Mouse (Mus musculus) limb, embryonic 12.5 days (tissue): ENCODE data around the gene Wsb2. TPM values are rescaled to one million over a fixed set of nuclear protein-coding genes. Genes with fewer than 3 reads are reported as not detected.
A peak's percentile ranks its signal among the peaks of the same experiment; 100 is the strongest.
"Not testable (repeated sequence)": the region's sequence is repeated elsewhere in the genome, so short reads cannot be mapped to it uniquely, and the experiment has no call there.

ENCODE experiments used
- ATAC-seq: fragments of 200-750 bp; cut with Nextera tagmentation; 2 replicates; pipeline ENCODE4 v1.8.0; 2017; ENCODE audit warnings: low read depth, moderate TSS enrichment; ENCODE audit not compliant: insufficient number of reproducible peaks, insufficient read depth, low FRiP score, low TSS enrichment
- H3K27ac ChIP-seq: fragments of 300-500 bp; sonication (generic); 2 replicates; pipeline ENCODE4 v1.5.1; 2016; ENCODE audit warnings: mild to moderate bottlenecking, moderate library complexity
- H3K27me3 ChIP-seq: fragments of 300-500 bp; sonication (generic); 2 replicates; pipeline ENCODE4 v1.6.1; 2016; ENCODE audit warnings: mild to moderate bottlenecking, moderate library complexity
- H3K36me3 ChIP-seq: fragments of 300-500 bp; sonication (generic); 2 replicates; pipeline ENCODE4 v1.6.1; 2016; ENCODE audit warnings: mild to moderate bottlenecking, moderate library complexity
- H3K4me1 ChIP-seq: fragments of 300-500 bp; sonication (generic); replicated peaks from 2 replicates; pipeline ENCODE4 v1.6.1; 2016
- H3K4me2 ChIP-seq: fragments of 300-500 bp; sonication (generic); 2 replicates; pipeline ENCODE4 v1.6.1; 2016; ENCODE audit warnings: mild to moderate bottlenecking, moderate library complexity
- H3K4me3 ChIP-seq: fragments of 300-500 bp; sonication (generic); replicated peaks from 2 replicates; pipeline ENCODE4 v1.5.1; 2016; ENCODE audit warnings: mild to moderate bottlenecking
- H3K9ac ChIP-seq: fragments of 300-500 bp; sonication (generic); replicated peaks from 2 replicates; pipeline ENCODE4 v1.6.1; 2016; ENCODE audit warnings: mild to moderate bottlenecking, moderate library complexity
- H3K9me3 ChIP-seq: fragments of 300-500 bp; sonication (generic); 2 replicates; pipeline ENCODE4 v1.6.1; 2016; ENCODE audit warnings: mild to moderate bottlenecking, moderate library complexity
- WGBS: fragments of 180-500 bp; shearing (Covaris S2); methylation state at CpG from one replicate; pipeline ENCODE4 v1.1.7; 2016; 5-methylcytosine and 5-hydroxymethylcytosine counted together
- polyA plus RNA-seq: library from polyadenylated mRNA; unstranded; fragments of >200 nt; fragmentation: Nextera tagmentation; extraction: Ambion mirVana; gene quantifications from 2 replicates; pipeline ENCODE4 v1.2.1, GENCODE M21; 2016

The Wsb2 gene
- polyA plus RNA-seq, 1 experiment from 2014 or later = 46.5 TPM

DNA sequence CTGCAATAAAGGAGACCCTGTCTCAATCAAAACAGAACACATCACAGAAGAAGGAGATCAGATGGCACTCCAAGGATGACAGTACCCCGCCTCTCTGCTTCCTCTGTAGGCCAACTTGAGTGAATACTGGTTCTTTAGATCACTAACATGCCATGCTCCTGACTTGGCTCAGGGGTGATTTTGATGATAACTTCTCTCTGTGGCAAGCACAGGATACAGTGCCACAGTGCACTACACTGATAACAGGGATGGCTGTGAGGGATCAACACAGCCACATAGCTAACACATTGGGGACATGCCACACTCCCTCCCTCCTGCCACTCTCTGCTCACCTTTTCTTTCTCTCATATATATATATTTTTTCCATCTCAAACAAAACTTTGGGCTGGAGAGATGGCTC lies 33.8 kb downstream of the Wsb2 start:
- Histone ChIP-seq H3K27ac (no peak overlapping the region), H3K4me3 (no peak overlapping the region), H3K4me1 (peaks cover 14% of the 10 kb centered on the region), H3K36me3 (peaks cover 8% of the 10 kb centered on the region), H3K4me2 (no peak overlapping the region), H3K9me3 (0 out of 2 replicates have a peak, but pooled peaks cover 4% of the 10 kb centered on the region), H3K9ac (no peak overlapping the region), H3K27me3 (no peaks in the 10 kb centered on the region)
- ATAC-seq = no peak
- WGBS = 84% methylated on average over 1 of the region's 1 CpGs

DNA sequence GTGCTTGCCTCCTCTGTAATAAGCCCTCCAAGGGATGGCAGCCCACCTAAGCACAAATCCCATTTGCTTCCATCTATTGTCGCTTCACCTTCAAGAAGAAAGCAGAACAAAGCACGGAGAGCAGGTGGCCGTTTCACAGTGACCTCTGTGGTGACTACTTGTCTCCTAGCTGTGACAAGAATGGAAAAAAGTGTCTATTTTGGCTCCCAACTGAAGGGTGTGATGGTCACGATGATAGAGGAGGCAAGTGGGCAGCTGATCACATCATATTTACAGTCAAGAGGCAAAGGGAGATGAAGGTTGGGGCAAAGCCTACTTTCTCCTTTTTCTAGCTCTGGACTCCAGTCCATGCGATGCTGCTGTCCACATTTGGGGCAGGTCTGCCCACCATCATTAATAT lies 38.7 kb downstream of the Wsb2 start:
- Histone ChIP-seq H3K9me3 (0 out of 2 replicates have a peak, but pooled peaks cover 4% of the 10 kb centered on the region), H3K27ac (no peak overlapping the region), H3K4me2 (no peak overlapping the region), H3K4me1 (0 out of 2 replicates have a peak, but pooled peaks cover 6% of the 10 kb centered on the region), H3K4me3 (no peak overlapping the region), H3K9ac (no peak overlapping the region), H3K36me3 (no peaks in the 10 kb centered on the region), H3K27me3 (no peaks in the 10 kb centered on the region)
- WGBS = 88% methylated on average over 5 of the region's 5 CpGs
- ATAC-seq = no peak

DNA sequence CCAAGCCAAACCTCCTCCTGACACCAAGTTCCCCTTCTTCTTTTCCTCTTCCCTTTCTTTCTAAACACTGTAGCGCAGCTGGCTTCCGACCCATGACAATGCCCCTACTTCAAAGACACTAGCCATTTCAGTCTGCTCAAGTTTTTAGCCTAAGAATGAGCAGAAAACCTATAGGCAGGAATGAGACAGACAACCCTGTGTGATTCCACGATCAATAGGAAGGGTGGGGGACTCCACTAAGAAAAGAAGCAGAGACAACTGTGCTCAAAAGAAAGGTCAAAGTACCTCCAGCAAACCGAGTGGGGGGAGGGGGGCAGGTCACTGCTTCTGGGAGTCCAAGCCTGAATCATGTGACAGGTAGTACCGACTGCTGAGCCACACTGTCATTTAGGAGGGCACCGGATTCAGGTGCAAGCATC lies 39.5 kb downstream of the Wsb2 start:
- 74% methylated on average over 6 of the region's 6 CpGs for WGBS
- Histone ChIP-seq H3K4me1 (0 out of 2 replicates have a peak, but pooled peaks cover 6% of the 10 kb centered on the region), H3K27me3 (no peaks in the 10 kb centered on the region), H3K36me3 (no peaks in the 10 kb centered on the region), H3K9me3 (0 out of 2 replicates have a peak, but pooled peaks cover 3% of the 10 kb centered on the region), H3K4me3 (no peak overlapping the region), H3K27ac (no peak overlapping the region), H3K9ac (no peak overlapping the region), H3K4me2 (no peak overlapping the region)
- no peak for ATAC-seq

DNA sequence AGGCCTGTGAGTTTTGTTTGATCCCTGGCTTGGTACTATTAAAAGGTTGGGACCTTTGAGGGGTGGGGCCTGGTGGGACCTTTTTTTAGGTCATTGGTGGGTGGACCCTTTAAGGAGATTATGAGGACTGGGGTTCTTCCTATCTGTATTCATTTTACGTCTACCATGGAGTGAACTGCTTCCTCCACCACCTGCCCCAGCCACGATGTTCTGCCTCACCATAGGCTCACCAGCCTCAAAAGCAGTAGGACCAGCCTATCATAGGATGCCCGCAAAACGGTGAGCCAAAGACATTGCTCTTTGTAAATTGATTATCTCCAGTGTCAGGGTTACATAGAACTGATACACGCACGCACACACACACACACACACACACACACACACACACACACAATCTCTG lies 40.3 kb downstream of the Wsb2 start:
- Histone ChIP-seq H3K9me3 (no peaks in the 10 kb centered on the region), H3K36me3 (no peaks in the 10 kb centered on the region), H3K27me3 (no peaks in the 10 kb centered on the region), H3K27ac (no peak overlapping the region), H3K9ac (no peak overlapping the region), H3K4me2 (no peak overlapping the region), H3K4me1 (0 out of 2 replicates have a peak, but pooled peaks cover 6% of the 10 kb centered on the region), H3K4me3 (no peak overlapping the region)
- ATAC-seq = no peak
- 84% methylated on average over 6 of the region's 6 CpGs for WGBS

DNA sequence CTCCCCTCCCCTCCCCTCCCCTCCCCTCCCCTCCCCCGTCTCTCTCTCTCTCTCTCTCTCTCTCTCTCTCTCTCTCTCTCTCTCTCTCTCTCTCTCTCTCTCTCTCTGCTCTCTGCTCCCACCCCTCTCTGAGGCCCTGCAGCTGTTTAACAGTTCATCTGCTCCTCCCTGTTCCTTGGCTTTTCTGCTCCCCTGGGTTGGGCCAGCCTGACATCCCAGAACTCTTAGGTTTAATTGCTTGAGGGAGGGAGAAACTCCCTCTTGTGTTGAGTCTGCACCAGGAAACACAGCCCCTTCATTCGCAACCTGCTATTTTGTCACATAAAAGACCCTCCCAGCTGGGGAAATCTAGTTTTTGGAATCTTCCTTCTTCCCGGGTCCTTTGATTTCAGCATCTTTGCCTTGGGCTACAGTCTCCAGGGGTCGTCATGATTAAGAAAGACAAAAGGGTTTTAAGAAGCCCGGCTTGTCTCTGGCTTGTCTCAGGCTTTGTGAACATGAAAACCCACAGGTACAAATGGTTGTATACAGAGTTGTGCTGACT lies 41.0 kb downstream of the Wsb2 start:
- WGBS = 35% methylated on average over 4 of the region's 5 CpGs
- H3K4me1 ChIP-seq = 0 out of 2 replicates have a peak, but pooled peaks cover 6% of the 10 kb centered on the region

DNA sequence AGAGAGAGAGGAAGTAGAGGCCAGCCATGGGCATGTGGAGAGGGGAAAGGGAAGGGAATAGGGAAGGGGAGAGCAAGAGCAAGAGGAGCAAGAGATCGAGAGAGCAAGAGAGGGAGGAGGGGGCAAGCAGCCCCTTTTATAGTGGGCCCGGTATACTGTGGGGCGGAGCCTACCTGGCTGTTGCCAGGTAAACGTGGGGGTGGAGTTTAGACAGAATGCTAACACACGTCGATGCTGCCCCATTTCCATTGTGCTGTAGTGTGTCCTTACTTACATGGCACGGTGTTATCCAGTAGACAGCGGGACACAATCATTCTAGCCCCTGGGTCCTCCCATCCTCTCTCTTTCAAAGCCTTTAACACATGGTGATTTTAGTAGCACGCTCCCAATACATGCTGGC lies 42.2 kb downstream of the Wsb2 start:
- H3K9ac ChIP-seq = no peak overlapping the region
- H3K9me3 ChIP-seq = no peaks in the 10 kb centered on the region
- H3K27ac ChIP-seq = no peak overlapping the region
- H3K4me3 ChIP-seq = no peak overlapping the region
- H3K4me1 ChIP-seq = 0 out of 2 replicates have a peak, but pooled peaks cover 6% of the 10 kb centered on the region
- H3K27me3 ChIP-seq = no peaks in the 10 kb centered on the region
- no peaks in the 10 kb centered on the region for H3K36me3 ChIP-seq
- ATAC-seq = no peak
- whole genome bisulfite sequencing = 77% methylated on average over 9 of the region's 9 CpGs
- no peak overlapping the region for H3K4me2 ChIP-seq

More for the DNA sequence above, 41.0 kb downstream of the Wsb2 start:
- Histone ChIP-seq H3K36me3 (no peaks in the 10 kb centered on the region), H3K9ac (no peak overlapping the region), H3K4me2 (no peak overlapping the region), H3K9me3 (no peaks in the 10 kb centered on the region), H3K27me3 (no peaks in the 10 kb centered on the region), H3K27ac (no peak overlapping the region), H3K4me3 (no peak overlapping the region)
- no peak for ATAC-seq

DNA sequence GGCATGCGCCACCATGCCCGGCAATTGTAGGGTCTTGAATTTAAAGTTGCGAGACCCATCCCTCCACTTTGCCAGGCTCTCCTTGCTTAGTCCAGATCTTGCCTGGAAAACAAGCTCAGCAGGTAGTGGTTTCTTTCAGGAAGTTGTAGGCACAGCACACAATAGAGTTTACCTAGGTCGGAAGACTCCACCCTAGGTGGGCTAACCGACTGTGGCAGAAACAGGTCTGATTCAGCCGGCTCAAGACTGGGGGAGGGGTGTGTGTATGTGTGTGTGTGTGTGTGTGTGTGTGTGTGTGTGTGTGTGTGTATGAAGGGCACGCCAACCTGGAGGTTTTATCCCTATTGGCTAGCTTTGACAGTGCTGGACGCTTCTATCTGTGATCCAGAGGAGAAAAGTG lies 46.5 kb downstream of the Wsb2 start:
- Histone ChIP-seq H3K4me3 (no peak overlapping the region), H3K4me1 (no peaks in the 10 kb centered on the region), H3K9ac (no peak overlapping the region), H3K36me3 (no peaks in the 10 kb centered on the region), H3K27me3 (no peaks in the 10 kb centered on the region), H3K4me2 (no peak overlapping the region), H3K27ac (no peak overlapping the region), H3K9me3 (no peaks in the 10 kb centered on the region)
- no peak for ATAC-seq
- WGBS = 85% methylated on average over 8 of the region's 8 CpGs

DNA sequence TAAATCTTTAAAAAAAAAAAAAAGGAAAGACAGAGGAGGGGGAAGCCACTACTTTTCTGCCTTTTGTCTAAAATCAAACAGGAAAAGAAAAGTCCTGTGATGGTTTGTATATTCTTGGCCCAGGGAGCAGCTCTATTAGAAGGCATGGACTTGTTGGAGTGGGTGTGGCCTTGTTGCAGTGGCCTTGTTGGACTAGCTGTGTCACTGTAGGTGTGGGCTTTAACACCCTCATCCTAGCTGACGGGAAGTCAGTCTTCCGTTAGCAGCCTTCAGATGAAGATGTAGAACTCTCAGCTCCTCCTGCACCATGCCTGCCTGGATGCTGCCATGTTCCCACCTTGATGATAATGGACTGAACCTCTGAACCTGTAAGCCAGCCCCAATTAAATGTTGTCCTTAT lies 47.6 kb downstream of the Wsb2 start:
- H3K4me1 ChIP-seq, H3K27ac ChIP-seq, H3K9me3 ChIP-seq, ATAC-seq, H3K9ac ChIP-seq, H3K4me3 ChIP-seq, H3K4me2 ChIP-seq, H3K27me3 ChIP-seq, H3K36me3 ChIP-seq: not testable (repeated sequence)
- 83% methylated on average over 2 of the region's 2 CpGs for WGBS

DNA sequence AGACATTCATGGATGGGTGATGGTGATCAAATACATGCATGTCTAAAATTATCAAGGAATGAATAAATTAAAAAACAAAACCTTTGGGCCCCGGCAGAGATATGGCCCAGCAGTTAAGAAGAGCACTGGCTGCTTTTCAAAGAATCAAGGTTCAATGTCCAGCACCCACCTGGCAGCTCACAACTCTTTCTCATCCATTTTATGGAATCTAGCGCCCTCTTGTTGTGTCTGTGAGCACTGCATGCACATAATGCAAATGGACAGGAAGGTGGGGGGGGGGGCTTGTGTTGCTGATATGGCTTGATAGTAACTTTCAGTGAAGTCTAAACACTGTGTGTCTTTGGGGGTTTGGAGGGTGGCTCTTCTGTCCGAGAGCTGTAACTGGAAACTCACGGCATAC lies 51.1 kb downstream of the Wsb2 start:
- H3K27ac ChIP-seq = no peak overlapping the region
- H3K4me1 ChIP-seq = peaks cover 1% of the 10 kb centered on the region; the same call in 1 of the 2 replicates
- H3K27me3 ChIP-seq = peaks cover 44% of the 10 kb centered on the region
- H3K4me2 ChIP-seq = no peak overlapping the region
- WGBS = 58% methylated on average over 4 of the region's 4 CpGs
- no peaks in the 10 kb centered on the region for H3K36me3 ChIP-seq
- no peak overlapping the region for H3K9ac ChIP-seq
- H3K4me3 ChIP-seq = no peak overlapping the region
- ATAC-seq = no peak
- no peaks in the 10 kb centered on the region for H3K9me3 ChIP-seq

DNA sequence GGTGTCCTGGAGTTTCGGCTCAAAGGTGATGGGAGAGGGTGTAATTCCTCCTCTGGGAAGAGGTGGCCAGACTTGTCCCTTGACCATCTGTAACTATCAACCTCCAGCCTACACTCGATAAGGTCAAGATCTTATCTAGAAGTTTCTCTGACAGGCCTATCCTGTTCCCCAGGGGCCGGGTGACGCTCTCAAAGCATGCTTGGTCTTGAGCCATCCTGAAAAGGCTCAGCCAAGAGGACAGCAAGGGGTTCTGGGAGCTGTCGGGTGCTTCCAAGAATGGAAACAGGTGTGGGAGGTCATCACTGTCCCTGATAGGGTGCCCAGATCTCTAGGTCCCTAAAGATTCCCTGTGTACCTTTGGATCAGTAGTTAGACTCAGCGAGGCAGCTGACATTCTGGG lies 52.3 kb downstream of the Wsb2 start:
- 73% methylated on average over 6 of the region's 6 CpGs for WGBS
- no peaks in the 10 kb centered on the region for H3K36me3 ChIP-seq

DNA sequence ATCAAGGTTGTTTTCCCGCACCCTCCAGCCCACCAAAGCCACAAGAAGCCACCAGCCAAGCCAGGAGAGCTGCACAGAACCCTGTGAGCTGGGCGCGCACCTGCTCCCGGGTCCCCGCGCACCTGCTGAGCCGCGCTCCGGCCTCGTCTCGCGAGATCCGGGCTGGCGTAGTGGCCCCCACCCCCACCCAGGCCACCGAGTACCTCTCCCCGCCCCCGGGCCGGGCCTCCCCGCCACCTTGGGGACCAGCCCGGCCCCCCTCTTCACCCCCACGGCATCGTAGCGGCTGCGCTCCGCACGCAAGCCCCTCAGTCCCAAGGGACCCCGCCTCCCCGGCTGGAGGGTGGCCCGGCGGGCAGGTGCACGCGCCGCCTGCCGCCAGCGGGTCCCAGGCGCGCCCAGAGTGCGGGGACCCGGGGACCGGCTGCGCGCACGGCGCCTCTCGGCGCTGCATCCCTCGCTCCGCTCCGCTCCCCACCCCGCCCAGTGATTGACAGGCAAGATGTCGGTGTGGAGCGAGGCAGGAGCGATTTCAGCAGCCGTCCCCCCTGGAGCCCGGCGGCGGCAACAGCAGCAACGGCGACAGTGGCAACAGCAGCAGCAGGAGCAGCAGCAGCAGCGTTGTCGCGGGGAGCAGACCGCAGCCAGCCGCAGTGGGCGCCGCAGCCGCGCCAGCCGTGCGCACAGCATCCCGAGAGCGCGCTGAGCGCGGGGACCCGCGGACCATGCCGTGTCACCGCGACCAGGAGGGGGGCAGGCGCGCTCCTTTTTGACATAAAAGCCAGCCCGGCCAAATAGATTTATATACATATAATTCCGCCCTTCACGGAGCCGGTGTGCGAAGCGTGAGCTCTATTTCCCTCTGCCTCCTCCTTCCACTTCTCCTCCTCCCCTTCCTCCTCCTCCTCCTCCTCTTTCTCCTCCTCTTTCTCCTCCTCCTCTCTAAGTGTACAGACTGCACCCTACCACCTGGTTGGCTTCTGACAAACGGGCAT lies 56.7 kb downstream of the Wsb2 start, which contains the start of gene Ksr2:
TSS of gene Ksr2 (plus strand) at position 494 of the 995 bp plus-strand sequence.
- peaks cover 89% of the 10 kb centered on the region for H3K27me3 ChIP-seq
- WGBS = under 1% methylated on average over 79 of the region's 89 CpGs
- peak within 1 kb of the TSS; percentile 65 for H3K4me3 ChIP-seq
- no peaks in the 10 kb centered on the region for H3K36me3 ChIP-seq
- H3K9me3 ChIP-seq = no peaks in the 10 kb centered on the region
- H3K4me2 ChIP-seq = peak within 1 kb of the TSS; percentile 100
- no peak; the same call in 1 of the 2 replicates for ATAC-seq
- H3K4me1 ChIP-seq = peaks cover 14% of the 10 kb centered on the region
- H3K27ac ChIP-seq = no peak within 1 kb of the TSS
- peak within 1 kb of the TSS; percentile 50 for H3K9ac ChIP-seq

More for the DNA sequence above, 52.3 kb downstream of the Wsb2 start:
- no peak for ATAC-seq
- Histone ChIP-seq H3K4me3 (no peak overlapping the region), H3K27me3 (peaks cover 56% of the 10 kb centered on the region), H3K9ac (no peak overlapping the region), H3K4me2 (no peak overlapping the region), H3K4me1 (peaks cover 11% of the 10 kb centered on the region), H3K27ac (no peak overlapping the region), H3K9me3 (no peaks in the 10 kb centered on the region)
